Mouse (Mus musculus): ENCODE results near the gene Wscd1. TPM values are rescaled to one million over a fixed set of nuclear protein-coding genes. Genes with fewer than 3 reads are reported as not detected.

Gene Wscd1
- total RNA-seq (2021): 10 to 100 TPM; 12.2 to 13.0 TPM

- peak in 1 of 2 experiments; percentile 28 for DNase-seq
- intact Hi-C loops (cut with DNase I): loop anchor here (5.0 kb wide), 1 partner anchor 77 kb away; no protein-coding TSS in a partner anchor
Observed at GRCm38 (mm10) chr11:71749671-71750070, at the start of gene Wscd1. Wscd1 (plus strand) TSS chr11:71749920.

- DNase-seq: no peak
Observed at GRCm38 (mm10) chr11:71728066-71728465, 21.7 kb upstream of the Wscd1 start.

GRCm38 (mm10) chr11:71729287-71729686 lies 20.4 kb upstream of the Wscd1 start:
- DNase-seq: no peak
- intact Hi-C loops (cut with DNase I): no loop called here

More at GRCm38 (mm10) chr11:71728066-71728465, 21.7 kb upstream of the Wscd1 start:
- intact Hi-C loops (cut with DNase I): no loop called here

- intact Hi-C loops (cut with DNase I): no loop called here
- DNase-seq: no peak
Observed at GRCm38 (mm10) chr11:71733771-71734170, 15.9 kb upstream of the Wscd1 start.

- no peak for DNase-seq
- intact Hi-C loops (cut with DNase I): no loop called here
Observed at GRCm38 (mm10) chr11:71737106-71737505, 12.6 kb upstream of the Wscd1 start.

GRCm38 (mm10) chr11:71738501-71739045 lies 11.1 kb upstream of the Wscd1 start:
- intact Hi-C loops (cut with DNase I): no loop called here
- no peak for DNase-seq

GRCm38 (mm10) chr11:71745875-71746274 lies 3.8 kb upstream of the Wscd1 start:
- no peak for DNase-seq
- intact Hi-C loops (cut with DNase I): loop anchor here (5.0 kb wide), 1 partner anchor 74 kb away; no protein-coding TSS in a partner anchor

- intact Hi-C loops (cut with DNase I): loop anchor here (5.0 kb wide), 1 partner anchor 75 kb away; no protein-coding TSS in a partner anchor
- DNase-seq: peak; percentile 40 to 42
Observed at GRCm38 (mm10) chr11:71747719-71748118, 2.0 kb upstream of the Wscd1 start.

- intact Hi-C loops (cut with DNase I): loop anchor here (1.0 kb wide), 1 partner anchor 24 kb away; no protein-coding TSS in a partner anchor
- peak; percentile 28 to 43 for DNase-seq
Observed at GRCm38 (mm10) chr11:71750534-71751173, 934 bp downstream of the Wscd1 start.

GRCm38 (mm10) chr11:71751174-71751611 lies 1.5 kb downstream of the Wscd1 start:
- DNase-seq: peak in 1 of 2 experiments; percentile 23

GRCm38 (mm10) chr11:71751689-71752088 lies 2.0 kb downstream of the Wscd1 start:
- intact Hi-C loops (cut with DNase I): loop anchor here (1.0 kb wide), 1 partner anchor 23 kb away; no protein-coding TSS in a partner anchor

More at GRCm38 (mm10) chr11:71751174-71751611, 1.5 kb downstream of the Wscd1 start:
- intact Hi-C loops (cut with DNase I): loop anchor here (1.0 kb wide), 1 partner anchor 23 kb away; no protein-coding TSS in a partner anchor

GRCm38 (mm10) chr11:71752626-71753025 lies 2.9 kb downstream of the Wscd1 start:
- intact Hi-C loops (cut with DNase I): no loop called here
- no peak for DNase-seq

More at GRCm38 (mm10) chr11:71751689-71752088, 2.0 kb downstream of the Wscd1 start:
- no peak for DNase-seq

GRCm38 (mm10) chr11:71755115-71755514 lies 5.4 kb downstream of the Wscd1 start:
- DNase-seq: no peak
- intact Hi-C loops (cut with DNase I): no loop called here

GRCm38 (mm10) chr11:71756325-71756724 lies 6.6 kb downstream of the Wscd1 start:
- intact Hi-C loops (cut with DNase I): no loop called here
- no peak for DNase-seq

- no peak for DNase-seq
Observed at GRCm38 (mm10) chr11:71758211-71759110, 8.7 kb downstream of the Wscd1 start.

GRCm38 (mm10) chr11:71760991-71761390 lies 11.3 kb downstream of the Wscd1 start:
- intact Hi-C loops (cut with DNase I): no loop called here

More at GRCm38 (mm10) chr11:71758211-71759110, 8.7 kb downstream of the Wscd1 start:
- intact Hi-C loops (cut with DNase I): no loop called here

GRCm38 (mm10) chr11:71763154-71763553 lies 13.4 kb downstream of the Wscd1 start:
- intact Hi-C loops (cut with DNase I): no loop called here
- DNase-seq: no peak

More at GRCm38 (mm10) chr11:71760991-71761390, 11.3 kb downstream of the Wscd1 start:
- no peak for DNase-seq

GRCm38 (mm10) chr11:71763651-71764275 lies 14.0 kb downstream of the Wscd1 start:
- no peak for DNase-seq
- intact Hi-C loops (cut with DNase I): no loop called here

- intact Hi-C loops (cut with DNase I): no loop called here
- DNase-seq: no peak
Observed at GRCm38 (mm10) chr11:71764743-71765142, 15.0 kb downstream of the Wscd1 start.

- intact Hi-C loops (cut with DNase I): no loop called here
- no peak for DNase-seq
Observed at GRCm38 (mm10) chr11:71765335-71765734, 15.6 kb downstream of the Wscd1 start.
